Mouse (Mus musculus): Measurements from ENCODE around the gene Ppp4r1. TPM values are rescaled to one million over a fixed set of nuclear protein-coding genes. Genes with fewer than 3 reads are reported as not detected.

Ppp4r1 gene
- polyA plus RNA-seq, 1 experiment from 2014 or later, result 51.0 TPM

- no peak overlapping the region for H3K4me3 ChIP-seq (ENCODE audit: low read depth, low read length)
- WGBS, result 97% methylated on average over 3 of the region's 3 CpGs
- ATAC-seq (ENCODE audit: low FRiP score) (no peak), DNase-seq (ENCODE audit: low spot score, missing footprints) (peak; percentile 6)
- H3K4me2 ChIP-seq, result no peak overlapping the region
- no peaks in the 10 kb centered on the region for H3K9me3 ChIP-seq (ENCODE audit: control insufficient read depth, low read length)
- H3K9ac ChIP-seq (ENCODE audit: low read length), result no peak overlapping the region
- no peaks in the 10 kb centered on the region for H3K27me3 ChIP-seq (ENCODE audit: control insufficient read depth, insufficient read depth, low read length)
- no peak overlapping the region for H3K27ac ChIP-seq (ENCODE audit: low read depth, low read length)
- H3K4me1 ChIP-seq (ENCODE audit: control insufficient read depth, insufficient read depth, low read length), result no peaks in the 10 kb centered on the region
- peaks cover 7% of the 10 kb centered on the region; the same call in 1 of the 2 replicates for H3K36me3 ChIP-seq (ENCODE audit: control insufficient read depth, insufficient read depth, low read length)
Measured at GRCm38 (mm10) chr17:65866201-65866600, 83.8 kb downstream of the Ppp4r1 start.

DNA sequence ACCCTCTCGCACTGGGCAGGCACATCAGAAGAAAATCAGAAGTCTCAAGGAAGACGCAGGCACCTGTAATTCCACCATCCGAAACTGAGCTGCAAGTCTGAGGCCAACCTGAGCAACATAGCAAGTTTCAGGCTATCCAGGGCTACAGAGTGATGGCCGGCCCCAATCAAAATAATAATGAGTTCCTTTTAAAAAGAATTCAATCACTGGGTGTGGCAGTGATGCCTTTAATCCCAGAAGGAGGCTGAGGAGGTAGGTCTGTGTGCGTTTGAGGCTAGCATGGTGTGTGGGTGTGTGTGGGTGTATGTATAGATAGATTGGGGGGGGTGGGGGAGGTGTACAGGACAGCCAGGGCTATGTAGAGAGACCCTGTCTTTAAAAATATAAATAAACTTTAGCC, 85.6 kb downstream of the Ppp4r1 start:
- Histone ChIP-seq H3K9me3 (ENCODE audit: control insufficient read depth, low read length) (no peaks in the 10 kb centered on the region), H3K27me3 (ENCODE audit: control insufficient read depth, insufficient read depth, low read length) (no peaks in the 10 kb centered on the region), H3K4me2 (no peak overlapping the region), H3K27ac (ENCODE audit: low read depth, low read length) (no peak overlapping the region), H3K36me3 (ENCODE audit: control insufficient read depth, insufficient read depth, low read length) (peaks cover 7% of the 10 kb centered on the region; the same call in 1 of the 2 replicates), H3K4me1 (ENCODE audit: control insufficient read depth, insufficient read depth, low read length) (no peaks in the 10 kb centered on the region), H3K4me3 (ENCODE audit: low read depth, low read length) (no peak overlapping the region), H3K9ac (ENCODE audit: low read length) (no peak overlapping the region)
- DNase-seq (ENCODE audit: low spot score, missing footprints) (peak; percentile 31), ATAC-seq (ENCODE audit: low FRiP score) (no peak)
- 90% methylated on average over 5 of the region's 5 CpGs for WGBS

GRCm38 (mm10) chr17:65869720-65870119, 87.3 kb downstream of the Ppp4r1 start:
- H3K4me1 ChIP-seq (ENCODE audit: control insufficient read depth, insufficient read depth, low read length), result no peaks in the 10 kb centered on the region
- H3K9ac ChIP-seq (ENCODE audit: low read length), result no peak overlapping the region
- H3K27ac ChIP-seq (ENCODE audit: low read depth, low read length), result no peak overlapping the region
- WGBS, result 86% methylated on average over 10 of the region's 10 CpGs
- no peak overlapping the region for H3K4me3 ChIP-seq (ENCODE audit: low read depth, low read length)
- peak; percentile 14 for DNase-seq (ENCODE audit: low spot score, missing footprints)
- ATAC-seq (ENCODE audit: low FRiP score), result no peak
- H3K4me2 ChIP-seq, result no peak overlapping the region
- H3K9me3 ChIP-seq (ENCODE audit: control insufficient read depth, low read length), result no peaks in the 10 kb centered on the region
- peaks cover 3% of the 10 kb centered on the region; the same call in 1 of the 2 replicates for H3K36me3 ChIP-seq (ENCODE audit: control insufficient read depth, insufficient read depth, low read length)
- no peaks in the 10 kb centered on the region for H3K27me3 ChIP-seq (ENCODE audit: control insufficient read depth, insufficient read depth, low read length)

DNA sequence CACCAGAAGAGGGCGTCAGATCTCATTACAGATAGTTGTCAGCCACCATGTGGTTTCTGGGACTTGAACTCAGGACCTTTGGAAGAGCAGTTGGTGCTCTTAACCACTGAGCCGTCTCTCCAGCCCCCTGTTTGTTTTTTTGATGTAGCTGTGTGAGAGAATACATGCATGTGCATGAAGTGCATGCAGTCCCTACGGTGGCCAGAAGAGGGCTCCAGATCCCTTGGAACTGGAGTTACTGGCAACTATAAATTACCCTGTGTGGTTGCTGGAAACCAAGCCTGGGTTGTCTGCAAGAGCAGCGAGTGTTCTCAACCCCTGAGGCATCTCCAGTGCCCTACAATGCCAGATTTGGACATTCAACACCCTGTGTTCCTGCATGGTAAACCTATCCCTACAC, 87.8 kb downstream of the Ppp4r1 start:
- DNase-seq (ENCODE audit: low spot score, missing footprints), result peak; percentile 96
- Histone ChIP-seq H3K4me2 (no peak overlapping the region), H3K27me3 (ENCODE audit: control insufficient read depth, insufficient read depth, low read length) (no peaks in the 10 kb centered on the region), H3K4me3 (ENCODE audit: low read depth, low read length) (no peak overlapping the region), H3K27ac (ENCODE audit: low read depth, low read length) (no peak overlapping the region), H3K36me3 (ENCODE audit: control insufficient read depth, insufficient read depth, low read length) (peaks cover 3% of the 10 kb centered on the region; the same call in 1 of the 2 replicates), H3K4me1 (ENCODE audit: control insufficient read depth, insufficient read depth, low read length) (no peaks in the 10 kb centered on the region), H3K9me3 (ENCODE audit: control insufficient read depth, low read length) (no peaks in the 10 kb centered on the region), H3K9ac (ENCODE audit: low read length) (no peak overlapping the region)
- 51% methylated on average over 4 of the region's 4 CpGs for WGBS
- no peak for ATAC-seq (ENCODE audit: low FRiP score)

DNA sequence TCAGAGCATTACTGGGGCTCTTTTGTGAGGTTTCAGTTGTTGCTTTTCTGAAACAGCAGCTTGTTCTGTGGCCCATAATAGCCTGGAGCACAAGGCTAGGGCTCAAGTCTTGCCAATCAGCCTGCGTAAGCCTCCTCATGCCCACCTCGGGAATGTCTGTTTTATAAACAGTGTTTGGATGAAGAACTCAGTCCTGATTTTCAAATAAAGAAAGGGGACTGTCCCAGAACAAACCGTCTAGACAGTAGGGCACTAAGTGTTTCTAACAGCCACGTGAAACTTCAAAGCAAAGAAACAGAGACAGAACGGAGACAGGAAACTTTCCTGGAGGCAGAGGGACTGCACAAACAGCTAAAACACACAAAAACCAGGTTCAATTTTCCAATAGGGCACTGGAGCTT, 89.3 kb downstream of the Ppp4r1 start:
- WGBS, result 64% methylated on average over 5 of the region's 5 CpGs
- Histone ChIP-seq H3K27me3 (ENCODE audit: control insufficient read depth, insufficient read depth, low read length) (no peaks in the 10 kb centered on the region), H3K9me3 (ENCODE audit: control insufficient read depth, low read length) (no peaks in the 10 kb centered on the region), H3K27ac (ENCODE audit: low read depth, low read length) (no peak overlapping the region; the same call in 1 of the 2 replicates), H3K4me2 (no peak overlapping the region), H3K36me3 (ENCODE audit: control insufficient read depth, insufficient read depth, low read length) (peaks cover under 1% of the 10 kb centered on the region; the same call in 1 of the 2 replicates), H3K9ac (ENCODE audit: low read length) (no peak overlapping the region), H3K4me1 (ENCODE audit: control insufficient read depth, insufficient read depth, low read length) (no peaks in the 10 kb centered on the region), H3K4me3 (ENCODE audit: low read depth, low read length) (no peak overlapping the region)
- DNase-seq (ENCODE audit: low spot score, missing footprints) (peak; percentile 76), ATAC-seq (ENCODE audit: low FRiP score) (no peak)

DNA sequence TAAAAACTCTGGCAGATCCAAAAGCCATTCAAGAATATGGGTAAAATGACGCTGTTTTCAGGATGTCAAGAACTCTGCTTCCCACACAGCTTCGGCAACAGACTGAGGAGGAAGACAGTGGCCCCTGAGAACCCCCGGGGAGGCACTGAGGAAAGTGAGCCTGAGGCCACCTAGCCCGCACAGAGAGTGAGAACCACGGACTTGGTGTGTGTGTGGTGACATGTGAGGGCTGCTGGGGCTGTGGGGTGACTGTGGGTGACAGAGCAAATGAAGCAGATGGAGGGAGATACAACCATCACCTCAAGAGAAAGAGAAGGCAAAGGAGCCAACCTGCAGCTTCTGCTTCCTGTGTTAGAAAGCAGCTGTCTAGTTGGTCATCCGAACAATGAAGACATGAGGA, 89.7 kb downstream of the Ppp4r1 start:
- Histone ChIP-seq H3K9ac (ENCODE audit: low read length) (no peak overlapping the region), H3K4me3 (ENCODE audit: low read depth, low read length) (no peak overlapping the region), H3K4me2 (no peak overlapping the region), H3K36me3 (ENCODE audit: control insufficient read depth, insufficient read depth, low read length) (no peaks in the 10 kb centered on the region), H3K27ac (ENCODE audit: low read depth, low read length) (no peak overlapping the region; the same call in 1 of the 2 replicates), H3K4me1 (ENCODE audit: control insufficient read depth, insufficient read depth, low read length) (no peaks in the 10 kb centered on the region), H3K9me3 (ENCODE audit: control insufficient read depth, low read length) (no peaks in the 10 kb centered on the region), H3K27me3 (ENCODE audit: control insufficient read depth, insufficient read depth, low read length) (no peaks in the 10 kb centered on the region)
- WGBS, result 80% methylated on average over 6 of the region's 6 CpGs
- DNase-seq (ENCODE audit: low spot score, missing footprints), result peak; percentile 47
- ATAC-seq (ENCODE audit: low FRiP score), result no peak

- no peaks in the 10 kb centered on the region for H3K27me3 ChIP-seq (ENCODE audit: control insufficient read depth, insufficient read depth, low read length)
- ATAC-seq (ENCODE audit: low FRiP score) (peak; percentile 65; the same call in 1 of the 2 replicates), DNase-seq (ENCODE audit: low spot score, missing footprints) (peak; percentile 87)
- no peaks in the 10 kb centered on the region for H3K9me3 ChIP-seq (ENCODE audit: control insufficient read depth, low read length)
- no peak overlapping the region for H3K4me2 ChIP-seq
- 30% methylated on average over 6 of the region's 6 CpGs for WGBS
- no peaks in the 10 kb centered on the region for H3K4me1 ChIP-seq (ENCODE audit: control insufficient read depth, insufficient read depth, low read length)
- no peak overlapping the region for H3K9ac ChIP-seq (ENCODE audit: low read length)
- no peaks in the 10 kb centered on the region for H3K36me3 ChIP-seq (ENCODE audit: control insufficient read depth, insufficient read depth, low read length)
- no peak overlapping the region for H3K27ac ChIP-seq (ENCODE audit: low read depth, low read length)
- no peak overlapping the region for H3K4me3 ChIP-seq (ENCODE audit: low read depth, low read length)
Measured at GRCm38 (mm10) chr17:65872652-65873051, 90.3 kb downstream of the Ppp4r1 start.

GRCm38 (mm10) chr17:65873156-65873555, 90.8 kb downstream of the Ppp4r1 start:
- DNase-seq (ENCODE audit: low spot score, missing footprints), result peak; percentile 2
- H3K4me3 ChIP-seq (ENCODE audit: low read depth, low read length), result no peak overlapping the region
- H3K9ac ChIP-seq (ENCODE audit: low read length), result no peak overlapping the region
- WGBS, result 84% methylated on average over 4 of the region's 4 CpGs
- no peaks in the 10 kb centered on the region for H3K36me3 ChIP-seq (ENCODE audit: control insufficient read depth, insufficient read depth, low read length)
- H3K4me2 ChIP-seq, result no peak overlapping the region
- no peaks in the 10 kb centered on the region for H3K27me3 ChIP-seq (ENCODE audit: control insufficient read depth, insufficient read depth, low read length)
- H3K4me1 ChIP-seq (ENCODE audit: control insufficient read depth, insufficient read depth, low read length), result no peaks in the 10 kb centered on the region
- ATAC-seq (ENCODE audit: low FRiP score), result no peak
- H3K27ac ChIP-seq (ENCODE audit: low read depth, low read length), result no peak overlapping the region
- H3K9me3 ChIP-seq (ENCODE audit: control insufficient read depth, low read length), result no peaks in the 10 kb centered on the region

DNA sequence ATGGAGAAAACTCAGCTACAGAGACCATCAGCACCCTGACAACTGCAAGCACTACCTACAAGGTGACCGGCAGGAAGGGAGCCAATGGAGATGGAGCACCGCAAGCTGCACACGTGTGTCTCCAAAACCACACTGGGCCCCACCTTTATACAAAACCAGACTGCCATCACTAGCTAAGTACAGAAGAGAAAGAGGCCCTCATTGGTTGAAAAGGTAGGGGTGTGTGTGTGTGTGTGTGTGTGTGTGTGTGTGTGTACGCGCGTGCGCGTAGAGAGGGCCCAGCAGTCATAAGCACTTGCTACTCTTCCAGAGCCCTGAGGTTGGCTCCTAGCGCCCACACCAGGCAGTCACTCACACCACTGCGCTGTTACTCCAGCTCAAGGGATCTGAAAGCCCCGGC, 91.5 kb downstream of the Ppp4r1 start:
- DNase-seq (ENCODE audit: low spot score, missing footprints) (peak; percentile 37), ATAC-seq (ENCODE audit: low FRiP score) (no peak)
- H3K9me3 ChIP-seq (ENCODE audit: control insufficient read depth, low read length), result no peaks in the 10 kb centered on the region
- no peak overlapping the region for H3K4me2 ChIP-seq
- WGBS, result 90% methylated on average over 11 of the region's 11 CpGs
- H3K9ac ChIP-seq (ENCODE audit: low read length), result no peak overlapping the region
- no peaks in the 10 kb centered on the region for H3K27me3 ChIP-seq (ENCODE audit: control insufficient read depth, insufficient read depth, low read length)
- no peak overlapping the region for H3K27ac ChIP-seq (ENCODE audit: low read depth, low read length)
- no peaks in the 10 kb centered on the region for H3K36me3 ChIP-seq (ENCODE audit: control insufficient read depth, insufficient read depth, low read length)
- H3K4me1 ChIP-seq (ENCODE audit: control insufficient read depth, insufficient read depth, low read length), result no peaks in the 10 kb centered on the region
- no peak overlapping the region for H3K4me3 ChIP-seq (ENCODE audit: low read depth, low read length)
